Mouse (Mus musculus) neural tube, embryonic 12.5 days (tissue): Measurements from ENCODE around the gene Gm3336. TPM values are rescaled to one million over a fixed set of nuclear protein-coding genes. Genes with fewer than 3 reads are reported as not detected.

Source experiments
- ATAC-seq: fragments of 200-750 bp; cut with Nextera tagmentation; 2 replicates; pipeline ENCODE4 v1.8.0; 2017; ENCODE audit warnings: low read depth, mild to moderate bottlenecking, moderate TSS enrichment, moderate library complexity; ENCODE audit not compliant: low FRiP score
- H3K27ac ChIP-seq: fragments of 300-500 bp; sonication (generic); 2 replicates; pipeline ENCODE4 v1.5.1; 2016
- H3K27me3 ChIP-seq: fragments of 300-500 bp; sonication (generic); replicated peaks from 2 replicates; pipeline ENCODE4 v1.6.1; 2016; ENCODE audit warnings: mild to moderate bottlenecking
- H3K36me3 ChIP-seq: fragments of 300-500 bp; sonication (generic); 2 replicates; pipeline ENCODE4 v1.6.1; 2016; ENCODE audit warnings: mild to moderate bottlenecking
- H3K4me1 ChIP-seq: fragments of 300-500 bp; sonication (generic); 2 replicates; pipeline ENCODE4 v1.6.1; 2016
- H3K4me2 ChIP-seq: fragments of 300-500 bp; sonication (generic); replicated peaks from 2 replicates; pipeline ENCODE4 v1.6.1; 2016; ENCODE audit warnings: mild to moderate bottlenecking
- H3K4me3 ChIP-seq: fragments of 300-500 bp; sonication (generic); 2 replicates; pipeline ENCODE4 v1.5.1; 2016
- H3K9ac ChIP-seq: fragments of 300-500 bp; sonication (generic); 2 replicates; pipeline ENCODE4 v1.6.1; 2016; ENCODE audit warnings: mild to moderate bottlenecking
- H3K9me3 ChIP-seq: fragments of 300-500 bp; sonication (generic); 2 replicates; pipeline ENCODE4 v1.6.1; 2016; ENCODE audit warnings: mild to moderate bottlenecking
- WGBS: fragments of 180-500 bp; shearing (Covaris S2); methylation state at CpG from one replicate; pipeline ENCODE4 v1.1.7; 2016; 5-methylcytosine and 5-hydroxymethylcytosine counted together
- polyA plus RNA-seq: library from polyadenylated mRNA; unstranded; fragments of >200 nt; fragmentation: Nextera tagmentation; extraction: Ambion mirVana; gene quantifications from 2 replicates; pipeline ENCODE4 v1.2.1, GENCODE M21; 2016

The Gm3336 gene
- polyA plus RNA-seq, 1 experiment from 2014 or later: not detected

DNA sequence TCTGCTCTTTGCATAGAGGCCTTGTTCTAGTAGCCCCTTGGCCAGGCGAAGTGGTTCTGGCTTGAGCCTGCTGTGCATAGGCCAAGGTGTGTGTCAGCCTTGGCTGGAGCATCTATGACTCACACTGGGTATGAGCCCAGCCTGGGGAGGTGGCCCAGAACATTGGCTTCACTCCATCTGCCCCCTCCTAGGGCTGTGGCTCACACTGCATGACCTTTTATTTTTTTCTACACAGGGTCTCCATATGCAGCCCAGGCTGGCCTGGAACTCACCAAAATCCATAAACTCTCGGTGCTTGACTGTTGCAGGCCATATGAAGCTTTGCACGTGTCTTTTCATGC is 15.5 kb upstream of the Gm3336 start:
- WGBS: 83% methylated on average over 3 of the region's 3 CpGs
- H3K36me3 ChIP-seq: peaks cover 15% of the 10 kb centered on the region
- H3K27ac ChIP-seq: no peak overlapping the region
- H3K9me3 ChIP-seq: no peaks in the 10 kb centered on the region
- no peaks in the 10 kb centered on the region for H3K27me3 ChIP-seq
- H3K9ac ChIP-seq: 0 out of 2 replicates have a peak overlapping the region, but pooled peaks have one; percentile 26
- ATAC-seq: no peak
- H3K4me2 ChIP-seq: peak overlapping the region; percentile 86
- H3K4me1 ChIP-seq: peaks cover 28% of the 10 kb centered on the region
- no peak overlapping the region for H3K4me3 ChIP-seq

DNA sequence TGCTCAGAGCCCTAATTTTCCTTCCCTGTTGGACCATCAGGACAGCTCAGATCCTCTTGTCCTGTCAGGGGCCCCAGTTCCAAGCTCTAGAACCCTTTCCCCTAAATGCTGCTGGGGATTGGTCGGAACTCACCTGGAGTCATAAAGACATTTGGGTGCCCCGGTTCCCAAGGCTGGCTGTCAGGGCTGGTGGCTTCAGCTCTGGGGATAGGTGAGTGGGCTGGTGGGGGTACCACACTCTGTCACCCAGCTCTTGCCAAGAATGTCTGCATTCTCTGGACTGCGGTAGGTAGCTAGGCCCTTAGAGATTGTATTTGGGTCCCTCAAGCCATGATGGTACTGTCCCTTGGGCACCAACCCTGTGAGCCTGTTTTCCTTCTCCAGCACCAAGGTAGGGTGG is 15.1 kb upstream of the Gm3336 start, which contains the start of gene Iqcn:
Gene Iqcn, plus strand, starts transcription at position 171 of the 400 bp plus-strand sequence.
- no peak within 1 kb of the TSS; the same call in 1 of the 2 replicates for H3K4me3 ChIP-seq
- no peak within 1 kb of the TSS for H3K27ac ChIP-seq
- ATAC-seq: no peak
- H3K4me2 ChIP-seq: peak within 1 kb of the TSS; percentile 86
- peaks cover 27% of the 10 kb centered on the region for H3K4me1 ChIP-seq
- WGBS: 88% methylated on average over 3 of the region's 3 CpGs
- H3K36me3 ChIP-seq: peaks cover 15% of the 10 kb centered on the region
- H3K27me3 ChIP-seq: no peaks in the 10 kb centered on the region
- no peaks in the 10 kb centered on the region for H3K9me3 ChIP-seq
- H3K9ac ChIP-seq: 0 out of 2 replicates have a peak within 1 kb of the TSS, but pooled peaks have one; percentile 26

DNA sequence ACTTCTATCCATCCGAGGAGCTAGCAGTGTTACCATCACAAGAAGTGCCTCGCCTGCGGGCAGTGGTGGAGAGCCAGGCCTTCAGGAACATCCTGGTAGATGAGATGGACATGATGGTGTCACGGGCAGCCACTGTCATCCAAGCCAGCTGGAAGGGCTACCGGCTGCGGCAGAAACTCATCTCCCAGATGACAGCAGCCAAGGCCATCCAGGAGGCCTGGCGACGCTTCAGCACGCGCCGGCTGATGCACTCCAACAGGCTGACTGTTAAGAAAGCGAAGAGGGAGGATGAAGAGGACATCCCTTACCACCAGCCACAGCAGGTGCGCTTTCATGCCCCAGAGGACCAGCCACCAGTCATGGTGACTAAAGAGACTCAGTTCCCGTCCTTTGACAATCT is 10.1 kb upstream of the Gm3336 start:
- Histone ChIP-seq H3K9me3 (no peaks in the 10 kb centered on the region), H3K4me3 (no peak overlapping the region), H3K9ac (no peak overlapping the region), H3K4me2 (no peak overlapping the region), H3K4me1 (peaks cover 6% of the 10 kb centered on the region), H3K27me3 (no peaks in the 10 kb centered on the region), H3K27ac (no peak overlapping the region), H3K36me3 (peaks cover 4% of the 10 kb centered on the region)
- no peak for ATAC-seq
- 91% methylated on average over 14 of the region's 14 CpGs for WGBS

DNA sequence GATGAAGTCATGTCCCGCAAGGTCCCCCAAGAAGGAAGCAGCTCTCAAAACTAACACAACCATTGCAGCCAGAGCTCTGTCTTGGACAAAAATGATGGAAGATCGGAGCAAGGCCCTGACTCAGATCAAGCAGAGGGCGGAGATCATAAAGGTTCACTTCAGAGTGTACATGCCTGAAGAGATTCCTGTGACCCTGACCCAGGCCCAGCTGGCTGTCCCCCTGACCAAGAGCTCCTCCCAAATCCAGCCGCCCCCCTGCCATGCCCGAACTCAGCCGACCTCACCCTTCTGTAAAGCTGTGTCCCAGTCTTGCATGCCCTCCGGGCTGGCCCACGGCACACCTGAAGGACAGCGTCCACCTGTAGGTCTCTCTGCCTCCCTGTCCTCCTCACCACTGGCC is 8.5 kb upstream of the Gm3336 start:
- Histone ChIP-seq H3K4me1 (no peaks in the 10 kb centered on the region), H3K9me3 (no peaks in the 10 kb centered on the region), H3K27me3 (no peaks in the 10 kb centered on the region), H3K27ac (no peak overlapping the region), H3K36me3 (no peaks in the 10 kb centered on the region), H3K9ac (no peak overlapping the region), H3K4me3 (no peak overlapping the region), H3K4me2 (no peak overlapping the region)
- 95% methylated on average over 9 of the region's 9 CpGs for WGBS
- ATAC-seq: no peak

DNA sequence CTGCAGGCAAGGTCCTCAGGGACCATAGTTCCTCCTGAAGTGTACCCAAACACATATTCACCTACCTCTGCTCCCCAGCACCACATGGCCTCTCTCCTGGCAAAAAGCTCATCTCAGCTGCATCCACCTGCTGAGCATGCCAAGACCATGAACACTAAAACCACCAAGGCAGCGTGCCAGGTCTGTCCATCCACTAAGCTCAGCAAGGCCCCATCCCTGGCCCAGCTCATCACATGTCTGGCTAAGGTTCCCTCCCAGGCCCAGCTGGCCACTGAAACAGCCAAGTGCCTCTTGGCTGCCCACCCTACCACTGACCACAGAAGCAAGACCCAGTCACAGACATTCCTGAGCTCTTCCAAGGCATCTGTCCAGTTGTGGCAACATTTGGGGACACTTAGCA is 8.0 kb upstream of the Gm3336 start:
- Histone ChIP-seq H3K4me2 (no peak overlapping the region), H3K4me3 (no peak overlapping the region), H3K27ac (no peak overlapping the region), H3K4me1 (no peaks in the 10 kb centered on the region), H3K9ac (no peak overlapping the region), H3K27me3 (no peaks in the 10 kb centered on the region), H3K36me3 (no peaks in the 10 kb centered on the region), H3K9me3 (no peaks in the 10 kb centered on the region)
- ATAC-seq: no peak
- WGBS: 95% methylated on average over 1 of the region's 1 CpGs

DNA sequence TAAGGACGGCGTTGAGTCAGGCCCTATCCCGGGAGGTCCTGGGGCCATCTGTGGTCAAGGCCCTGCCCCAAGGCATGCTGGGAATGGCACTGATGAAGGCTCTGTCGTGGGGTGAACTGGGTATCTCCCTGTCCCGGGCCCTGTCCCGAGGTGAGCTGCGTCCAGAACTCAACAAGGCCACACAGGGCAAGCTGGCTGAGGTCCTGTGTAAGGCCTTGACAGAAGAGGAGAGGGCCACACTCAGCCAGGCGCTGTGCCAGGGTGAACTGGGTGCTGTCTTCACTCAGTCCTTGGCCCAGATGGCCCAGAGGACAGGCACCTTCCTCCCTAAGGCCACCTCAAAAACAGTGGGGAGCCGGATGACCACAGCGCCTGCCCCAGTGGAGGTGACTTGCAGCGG is 7.3 kb upstream of the Gm3336 start:
- H3K27me3 ChIP-seq: no peaks in the 10 kb centered on the region
- 89% methylated on average over 11 of the region's 11 CpGs for WGBS
- no peak overlapping the region for H3K4me2 ChIP-seq
- H3K9me3 ChIP-seq: no peaks in the 10 kb centered on the region
- H3K9ac ChIP-seq: no peak overlapping the region
- H3K4me1 ChIP-seq: no peaks in the 10 kb centered on the region
- no peak for ATAC-seq
- H3K4me3 ChIP-seq: no peak overlapping the region
- no peak overlapping the region for H3K27ac ChIP-seq
- H3K36me3 ChIP-seq: no peaks in the 10 kb centered on the region

DNA sequence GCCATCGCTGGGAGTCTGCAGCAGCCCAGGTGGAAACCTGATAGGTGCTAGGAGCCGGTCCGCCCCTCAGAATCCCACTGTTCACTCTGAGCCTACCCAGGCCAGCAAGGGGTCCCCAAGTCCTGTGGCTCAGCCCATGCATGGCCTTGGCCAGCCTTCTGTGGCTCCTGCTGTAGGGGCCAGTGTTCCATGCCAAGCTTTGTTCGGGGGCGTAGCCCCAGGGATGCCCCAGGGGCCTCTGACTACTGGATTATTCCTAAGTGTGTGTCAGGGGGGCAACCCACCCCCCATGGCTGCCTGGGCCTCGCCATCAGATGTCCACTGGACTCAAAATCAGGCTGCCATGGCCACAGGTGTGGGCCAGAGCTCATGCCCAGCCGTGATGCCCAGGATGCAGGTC is 4.4 kb upstream of the Gm3336 start:
- no peak overlapping the region for H3K4me3 ChIP-seq
- no peak overlapping the region for H3K9ac ChIP-seq
- H3K4me2 ChIP-seq: no peak overlapping the region
- no peak for ATAC-seq
- H3K9me3 ChIP-seq: no peaks in the 10 kb centered on the region
- H3K27ac ChIP-seq: no peak overlapping the region
- 81% methylated on average over 7 of the region's 7 CpGs for WGBS
- no peaks in the 10 kb centered on the region for H3K36me3 ChIP-seq
- H3K27me3 ChIP-seq: no peaks in the 10 kb centered on the region
- 0 out of 2 replicates have a peak, but pooled peaks cover 4% of the 10 kb centered on the region for H3K4me1 ChIP-seq

DNA sequence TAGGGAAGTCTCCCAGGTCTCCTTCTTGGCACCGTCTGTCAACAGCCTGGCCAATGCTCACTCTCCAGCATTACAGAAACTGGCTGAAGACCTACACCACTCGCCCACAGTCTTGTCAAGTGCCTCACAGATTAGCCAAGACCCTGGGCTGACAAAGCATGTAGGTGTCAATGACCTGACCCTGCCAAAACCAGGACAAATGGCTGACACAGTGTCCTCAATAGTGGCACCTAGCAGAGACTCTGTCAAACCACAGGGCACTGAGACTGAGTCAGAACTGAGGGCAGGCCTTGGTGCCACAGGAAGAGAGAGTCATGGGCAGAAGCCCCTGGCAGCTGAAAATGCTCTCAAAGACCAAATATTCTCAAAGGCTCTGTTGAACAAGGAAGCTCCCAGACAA is 3.3 kb upstream of the Gm3336 start:
- no peak for ATAC-seq

DNA sequence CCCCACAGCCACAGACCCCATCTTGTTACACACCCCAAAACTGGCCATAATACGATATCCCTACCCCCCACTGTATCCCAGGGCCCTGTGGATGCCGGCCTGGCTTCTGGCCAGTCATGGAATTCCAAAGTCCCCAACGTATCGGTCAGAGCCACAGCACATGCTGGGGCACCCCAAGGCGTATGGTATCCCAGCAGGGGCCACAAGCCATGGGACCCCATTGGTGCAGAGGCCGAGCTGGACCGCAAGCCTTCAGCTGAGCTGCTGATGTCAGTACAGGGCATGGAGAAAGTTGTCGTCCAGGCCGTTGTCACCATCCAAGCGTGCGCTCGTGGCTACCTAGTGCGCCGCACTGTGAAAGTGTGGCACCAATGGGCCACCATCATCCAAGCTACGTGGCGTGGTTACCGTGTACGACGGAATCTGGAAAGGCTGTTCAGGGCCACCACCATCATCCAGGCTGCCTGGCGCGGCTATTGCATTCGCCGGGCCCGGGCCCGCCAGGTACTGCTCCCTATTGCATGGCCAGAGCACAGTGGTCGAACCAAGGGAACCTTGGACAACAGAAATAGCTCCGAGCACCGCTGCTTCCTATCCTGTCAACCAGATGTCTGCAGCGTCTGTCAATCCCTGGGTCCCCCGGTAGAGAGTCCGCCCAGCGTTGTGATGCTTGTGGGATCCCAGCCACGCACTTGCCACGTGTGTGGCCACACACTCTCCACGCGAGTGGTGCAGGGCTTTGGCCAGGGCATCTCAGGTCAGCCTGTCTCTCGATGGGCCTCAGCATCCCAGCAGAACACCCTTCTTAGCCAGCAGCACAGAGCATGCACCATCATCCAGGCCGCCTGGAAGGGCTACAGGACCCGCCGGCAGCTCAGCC is 1.6 kb upstream of the Gm3336 start:
- Histone ChIP-seq H3K36me3 (no peaks in the 10 kb centered on the region), H3K4me1 (0 out of 2 replicates have a peak, but pooled peaks cover 4% of the 10 kb centered on the region), H3K4me2 (no peak overlapping the region), H3K9me3 (no peaks in the 10 kb centered on the region), H3K27me3 (no peaks in the 10 kb centered on the region), H3K27ac (no peak overlapping the region), H3K9ac (no peak overlapping the region), H3K4me3 (no peak overlapping the region)
- 86% methylated on average over 40 of the region's 40 CpGs for WGBS
- ATAC-seq: no peak

More for the DNA sequence above, 3.3 kb upstream of the Gm3336 start:
- H3K36me3 ChIP-seq: no peaks in the 10 kb centered on the region
- H3K27me3 ChIP-seq: no peaks in the 10 kb centered on the region
- H3K27ac ChIP-seq: no peak overlapping the region
- no peak overlapping the region for H3K4me2 ChIP-seq
- H3K4me3 ChIP-seq: no peak overlapping the region
- 71% methylated on average over 2 of the region's 2 CpGs for WGBS
- H3K9ac ChIP-seq: no peak overlapping the region
- no peaks in the 10 kb centered on the region for H3K9me3 ChIP-seq
- 0 out of 2 replicates have a peak, but pooled peaks cover 4% of the 10 kb centered on the region for H3K4me1 ChIP-seq

DNA sequence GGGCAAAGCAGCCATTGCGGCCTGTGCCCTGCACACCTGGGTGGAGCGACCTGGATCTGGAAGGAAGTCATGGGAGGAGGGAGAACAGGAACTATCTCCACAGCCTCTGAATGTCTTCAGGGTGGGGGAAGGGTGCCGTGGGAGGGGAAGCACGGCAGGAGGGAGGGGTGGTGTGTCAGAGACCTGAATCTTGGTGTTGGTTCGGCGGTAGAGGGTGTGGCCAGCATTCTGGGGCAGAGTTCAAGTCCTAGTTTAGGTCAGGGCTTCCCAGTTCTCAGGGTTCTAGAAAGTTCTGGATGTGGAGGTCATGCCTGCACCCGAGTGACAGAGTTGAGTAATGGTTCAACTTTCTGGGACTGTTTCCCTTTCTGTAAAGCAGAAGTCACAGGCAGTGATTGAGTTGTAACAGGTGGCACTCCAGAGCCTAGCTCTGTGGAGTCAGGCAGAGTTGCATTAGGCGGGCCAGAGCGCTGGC is 1.5 kb downstream of the Gm3336 start:
- WGBS: 65% methylated on average over 9 of the region's 9 CpGs
- H3K4me2 ChIP-seq: no peak overlapping the region
- ATAC-seq: no peak
- H3K9ac ChIP-seq: no peak overlapping the region
- H3K4me3 ChIP-seq: no peak overlapping the region
- H3K9me3 ChIP-seq: no peaks in the 10 kb centered on the region
- no peaks in the 10 kb centered on the region for H3K27me3 ChIP-seq
- H3K4me1 ChIP-seq: 0 out of 2 replicates have a peak, but pooled peaks cover 4% of the 10 kb centered on the region
- H3K27ac ChIP-seq: no peak overlapping the region
- no peaks in the 10 kb centered on the region for H3K36me3 ChIP-seq

DNA sequence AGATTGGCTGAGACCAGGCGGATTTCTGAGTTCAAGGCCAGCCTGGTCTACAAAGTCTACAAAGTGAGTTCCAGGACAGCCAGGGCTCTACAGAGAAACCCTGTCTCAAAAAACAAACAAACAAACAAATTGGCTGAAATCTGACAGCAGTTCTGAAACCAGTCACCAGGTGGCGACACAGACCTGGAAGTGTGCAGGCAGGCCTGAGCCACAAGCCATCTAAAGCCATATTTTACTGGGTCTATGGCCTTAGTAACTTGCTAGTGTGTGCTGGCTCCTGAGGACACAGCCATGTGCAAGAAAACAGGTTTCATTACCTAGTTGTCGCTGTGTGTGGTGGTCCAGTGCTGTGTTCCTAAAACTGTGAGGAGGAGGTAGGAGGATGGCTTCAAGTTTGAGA is 2.4 kb downstream of the Gm3336 start:
- Histone ChIP-seq H3K36me3 (no peaks in the 10 kb centered on the region), H3K9me3 (no peaks in the 10 kb centered on the region), H3K27ac (no peak overlapping the region), H3K4me1 (0 out of 2 replicates have a peak, but pooled peaks cover 4% of the 10 kb centered on the region), H3K9ac (no peak overlapping the region), H3K27me3 (0 out of 2 replicates have a peak, but pooled peaks cover 1% of the 10 kb centered on the region), H3K4me2 (no peak overlapping the region), H3K4me3 (no peak overlapping the region)
- WGBS: 2% methylated on average over 3 of the region's 3 CpGs
- no peak for ATAC-seq

DNA sequence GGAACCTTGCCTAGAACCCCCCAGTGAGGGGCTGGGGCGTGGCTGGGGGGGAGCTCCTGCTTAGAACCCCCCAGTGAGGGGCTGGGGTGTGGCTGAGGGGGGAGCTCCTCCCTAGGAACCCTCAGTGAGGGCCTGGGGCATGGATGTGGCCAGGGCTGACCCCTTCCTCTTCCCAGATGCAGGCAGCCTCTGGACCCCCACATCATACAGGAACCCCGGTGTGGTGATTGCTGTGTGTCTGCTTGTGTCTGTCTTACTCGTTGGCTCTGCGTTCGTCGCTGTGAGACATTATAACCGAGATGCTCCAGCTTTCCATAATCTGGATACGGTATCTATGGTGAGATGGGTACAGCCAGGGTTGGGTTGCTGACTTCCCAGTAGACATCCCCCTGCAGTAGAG is 3.3 kb downstream of the Gm3336 start:
- Histone ChIP-seq H3K4me3 (no peak overlapping the region), H3K9ac (no peak overlapping the region), H3K36me3 (no peaks in the 10 kb centered on the region), H3K9me3 (no peaks in the 10 kb centered on the region), H3K27ac (no peak overlapping the region), H3K4me2 (no peak overlapping the region), H3K4me1 (0 out of 2 replicates have a peak, but pooled peaks cover 4% of the 10 kb centered on the region), H3K27me3 (peaks cover 7% of the 10 kb centered on the region; the same call in 1 of the 2 replicates)
- no peak for ATAC-seq
- 82% methylated on average over 8 of the region's 8 CpGs for WGBS
